Mouse (Mus musculus) megakaryocyte, embryonic 14.5 days (primary cell): ENCODE measurements around the gene Adamts15.

Experiments used
- FLI1 ChIP-seq: IDR thresholded peaks from 2 replicates; pipeline ENCODE4 v1.6.1; 2012; ENCODE audit warnings: low read length, inconsistent platforms, mixed read lengths
- GATA1 ChIP-seq: IDR thresholded peaks from 3 replicates; pipeline ENCODE4 v1.6.1; 2012; ENCODE audit warnings: mixed read lengths, low read length, inconsistent platforms, borderline replicate concordance

- TF ChIP-seq FLI1 (no peak), GATA1 (no peak)
Observed at GRCm38 (mm10) chr9:30879248-30879946, 42.9 kb downstream of the Adamts15 start.
